Mouse (Mus musculus) gastrocnemius, adult 8-10 months (tissue): Measurements from ENCODE around the gene Gmppa. TPM values are rescaled to one million over a fixed set of nuclear protein-coding genes. Genes with fewer than 3 reads are reported as not detected.

ENCODE experiments used
- DNase-seq, 2 experiments: peaks; one replicate each; pipeline ENCODE4 v3.0.0; 2022; ENCODE audit warnings: low spot score in 2 of 2
- total RNA-seq, 4 experiments: library from RNA; stranded (reverse); gene quantifications; 2 replicates each; pipeline ENCODE4 v1.2.4; 2022

Gmppa gene
- total RNA-seq, 4 experiments from 2014 or later: 41.1 to 50.3 (median 42.8) TPM

- no peak for DNase-seq
Measured at GRCm38 (mm10) chr1:75422823-75423471, 12.8 kb upstream of the Gmppa start.

- no peak for DNase-seq
Measured at GRCm38 (mm10) chr1:75423780-75424390, 11.8 kb upstream of the Gmppa start.

GRCm38 (mm10) chr1:75425796-75426471 is 9.8 kb upstream of the Gmppa start:
- DNase-seq: no peak

- DNase-seq: no peak
Measured at GRCm38 (mm10) chr1:75438782-75439181, 3.1 kb downstream of the Gmppa start.

- no peak for DNase-seq
Measured at GRCm38 (mm10) chr1:75440661-75441060, 4.9 kb downstream of the Gmppa start.

GRCm38 (mm10) chr1:75441471-75441996 is 5.8 kb downstream of the Gmppa start:
- DNase-seq: no peak

GRCm38 (mm10) chr1:75442171-75442570 is 6.4 kb downstream of the Gmppa start:
- DNase-seq: no peak

- DNase-seq: no peak
Measured at GRCm38 (mm10) chr1:75442811-75443210, 7.1 kb downstream of the Gmppa start.

- no peak for DNase-seq
Measured at GRCm38 (mm10) chr1:75443247-75444024, 7.7 kb downstream of the Gmppa start.

- no peak for DNase-seq
Measured at GRCm38 (mm10) chr1:75444208-75444607, 8.5 kb downstream of the Gmppa start.

GRCm38 (mm10) chr1:75445141-75445701 is 9.5 kb downstream of the Gmppa start:
- no peak for DNase-seq

- peak; percentile 65 to 66 for DNase-seq
Measured at GRCm38 (mm10) chr1:75445751-75446611, 10.3 kb downstream of the Gmppa start.

- DNase-seq: no peak
Measured at GRCm38 (mm10) chr1:75446656-75447055, 10.9 kb downstream of the Gmppa start.

- DNase-seq: no peak
Measured at GRCm38 (mm10) chr1:75447265-75448051, 11.7 kb downstream of the Gmppa start.

- no peak for DNase-seq
Measured at GRCm38 (mm10) chr1:75448052-75448431, 12.3 kb downstream of the Gmppa start.

- DNase-seq: no peak
Measured at GRCm38 (mm10) chr1:75448937-75449336, 13.2 kb downstream of the Gmppa start.

GRCm38 (mm10) chr1:75449377-75450135 is 13.8 kb downstream of the Gmppa start:
- DNase-seq: no peak

GRCm38 (mm10) chr1:75450314-75451005 is 14.7 kb downstream of the Gmppa start, which contains the start of gene Asic4:
Gene Asic4 (plus strand): TSS chr1:75450436.
- DNase-seq: no peak
